Mouse (Mus musculus) embryo, embryonic 11 days (tissue): Measurements from ENCODE around the gene Abcc12.

Experiments
- DNase-seq: peaks from one replicate; pipeline ENCODE4 v3.0.0-alpha.2; 2015

Abcc12 gene

DNA sequence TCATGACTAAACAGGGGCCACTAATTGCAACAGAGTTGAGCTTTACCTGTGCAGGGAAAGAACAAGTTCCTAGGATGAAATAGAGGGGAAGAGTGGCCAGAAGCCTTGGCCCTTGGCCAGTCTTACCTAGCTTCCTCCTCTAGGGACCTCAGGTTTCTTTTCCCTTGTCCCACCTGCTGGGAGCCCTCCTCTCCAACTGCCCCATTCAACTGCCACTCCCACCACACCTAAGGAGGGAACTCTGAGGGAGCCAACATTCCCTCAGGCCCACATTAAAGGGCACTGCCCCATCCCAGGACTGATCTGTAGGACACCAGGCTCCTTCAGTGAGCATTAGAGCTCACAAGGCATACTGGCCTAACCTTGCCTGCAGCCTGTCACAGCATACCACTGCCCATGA lies at the start of gene Abcc12:
TSS of gene Abcc12 (minus strand) at position 229 of the 400 bp plus-strand sequence.
- DNase-seq: no peak

DNA sequence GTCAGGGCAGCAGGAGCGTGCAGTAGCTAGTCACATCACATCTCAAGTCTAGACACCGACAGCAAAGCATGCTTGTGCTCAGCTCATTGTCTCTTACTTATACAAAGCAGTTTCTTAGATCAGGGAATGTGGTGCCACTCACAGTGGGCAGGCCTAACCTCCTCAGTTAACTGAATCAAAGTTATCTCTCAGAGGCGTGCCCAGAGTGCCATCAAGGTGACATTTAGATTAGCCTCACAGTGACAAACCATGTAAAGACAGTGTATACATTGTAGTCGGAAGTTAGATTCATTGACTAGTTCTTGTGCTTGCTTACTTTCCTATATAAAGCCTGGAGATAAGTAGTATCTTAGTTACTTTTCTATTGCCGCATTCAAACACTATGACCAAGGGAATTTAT lies 49.7 kb upstream of the Abcc12 start:
- DNase-seq: no peak

DNA sequence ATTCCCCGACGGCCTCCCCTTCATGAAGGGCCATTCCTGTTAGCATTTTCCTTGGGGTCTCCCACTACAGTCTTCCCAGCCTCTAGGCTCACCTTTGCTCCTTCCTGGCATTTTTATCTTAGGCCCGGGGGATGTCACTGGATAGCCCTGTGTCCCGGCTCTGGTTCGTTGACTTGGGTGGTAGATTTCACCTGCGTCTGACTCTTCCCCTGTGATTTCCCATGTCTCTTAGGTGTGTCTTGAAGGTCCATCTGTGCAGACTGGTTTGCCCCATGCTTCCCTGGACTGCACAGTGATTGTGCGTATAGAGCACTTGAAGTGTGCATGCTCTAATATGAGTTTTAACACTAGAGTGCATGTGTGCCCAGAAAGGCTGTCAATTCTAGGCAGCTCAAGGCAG lies 44.4 kb upstream of the Abcc12 start:
- DNase-seq: no peak

DNA sequence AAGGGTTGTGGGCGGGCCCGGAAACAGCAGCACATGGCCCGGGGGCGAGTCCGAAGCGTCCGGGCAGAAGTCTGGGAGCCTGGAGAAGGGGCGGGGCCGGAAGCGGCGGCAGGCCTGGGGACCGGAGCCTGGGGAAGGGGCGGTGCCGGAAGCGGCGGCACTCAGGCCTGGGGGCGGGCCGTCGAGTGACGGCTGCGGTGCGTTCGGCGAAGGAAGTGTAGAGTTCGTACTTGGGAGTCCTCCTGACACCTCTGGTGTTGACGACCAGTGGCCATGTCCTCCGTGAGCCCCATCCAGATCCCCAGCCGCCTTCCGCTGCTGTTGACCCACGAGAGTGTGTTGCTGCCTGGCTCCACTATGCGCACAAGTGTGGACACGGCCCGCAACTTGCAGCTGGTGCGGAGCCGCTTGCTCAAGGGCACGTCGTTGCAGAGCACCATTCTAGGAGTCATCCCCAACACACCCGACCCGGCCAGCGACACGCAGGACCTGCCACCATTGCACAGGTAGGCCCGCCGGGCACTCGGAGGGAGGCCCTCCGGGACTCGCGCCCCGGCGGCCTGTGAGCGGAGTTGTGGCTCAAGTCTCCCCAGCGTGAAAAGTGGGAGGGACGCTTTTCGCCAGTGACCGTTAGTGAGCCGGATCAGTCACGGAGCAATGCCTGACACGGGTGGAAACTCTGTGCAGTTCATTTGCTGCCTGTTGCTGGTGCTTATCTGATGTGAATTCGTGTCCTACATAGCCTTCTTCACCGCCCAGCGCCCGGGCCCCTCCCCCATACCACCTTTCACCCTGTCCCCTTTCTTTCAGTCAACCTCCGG lies 43.6 kb upstream of the Abcc12 start, which contains the start of gene Lonp2:
TSS of gene Lonp2 (plus strand) at position 133 of the 821 bp plus-strand sequence.
- peak; percentile 98 for DNase-seq

DNA sequence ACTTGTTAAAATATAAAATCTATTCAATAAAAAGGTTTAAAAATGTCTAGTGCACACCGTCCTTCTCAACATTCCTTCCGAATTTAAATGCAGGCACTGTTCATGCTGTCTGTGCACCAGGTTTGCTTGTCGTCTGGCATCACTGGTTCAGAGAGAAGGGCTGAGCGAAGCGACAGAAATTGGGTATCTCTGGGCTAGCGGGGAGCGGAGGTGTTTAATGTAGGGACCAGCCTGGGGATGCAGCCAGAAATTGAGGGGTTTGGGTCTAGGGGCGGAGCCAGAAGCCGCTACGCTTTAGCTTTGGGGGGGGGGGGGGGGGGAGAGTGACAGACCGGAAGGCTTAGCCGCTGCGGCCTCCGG lies 43.0 kb upstream of the Abcc12 start:
- DNase-seq: no peak

DNA sequence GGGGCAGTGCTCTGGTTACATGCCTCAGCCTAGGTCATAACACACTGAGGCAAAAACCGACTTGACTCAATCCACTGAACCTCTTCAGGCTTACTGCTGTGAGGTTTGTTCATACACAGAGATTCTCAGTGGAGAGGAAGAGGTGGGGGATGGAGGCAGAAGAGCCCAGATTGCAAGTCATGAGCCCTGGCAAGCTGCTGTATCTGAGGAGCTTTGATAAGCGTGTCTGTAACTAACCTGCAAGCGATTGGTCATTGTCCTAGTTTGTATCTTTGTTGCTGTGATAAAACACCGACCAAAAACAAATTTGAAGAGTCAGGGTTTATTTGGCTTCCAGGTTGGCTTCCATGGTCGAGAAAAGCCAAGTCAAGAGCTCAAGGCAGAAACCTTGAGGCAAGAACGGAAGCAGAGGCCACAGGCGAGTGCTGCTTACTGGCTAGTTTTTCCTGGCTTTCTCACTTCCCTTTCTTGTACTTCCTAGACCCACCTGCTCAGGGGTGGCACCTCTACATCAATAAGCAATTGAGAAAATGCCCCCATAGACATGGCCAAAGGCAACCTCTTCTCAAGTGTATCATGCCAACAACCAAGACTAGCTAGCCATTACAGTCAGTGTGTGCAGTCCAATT lies 37.4 kb upstream of the Abcc12 start:
- DNase-seq: no peak

DNA sequence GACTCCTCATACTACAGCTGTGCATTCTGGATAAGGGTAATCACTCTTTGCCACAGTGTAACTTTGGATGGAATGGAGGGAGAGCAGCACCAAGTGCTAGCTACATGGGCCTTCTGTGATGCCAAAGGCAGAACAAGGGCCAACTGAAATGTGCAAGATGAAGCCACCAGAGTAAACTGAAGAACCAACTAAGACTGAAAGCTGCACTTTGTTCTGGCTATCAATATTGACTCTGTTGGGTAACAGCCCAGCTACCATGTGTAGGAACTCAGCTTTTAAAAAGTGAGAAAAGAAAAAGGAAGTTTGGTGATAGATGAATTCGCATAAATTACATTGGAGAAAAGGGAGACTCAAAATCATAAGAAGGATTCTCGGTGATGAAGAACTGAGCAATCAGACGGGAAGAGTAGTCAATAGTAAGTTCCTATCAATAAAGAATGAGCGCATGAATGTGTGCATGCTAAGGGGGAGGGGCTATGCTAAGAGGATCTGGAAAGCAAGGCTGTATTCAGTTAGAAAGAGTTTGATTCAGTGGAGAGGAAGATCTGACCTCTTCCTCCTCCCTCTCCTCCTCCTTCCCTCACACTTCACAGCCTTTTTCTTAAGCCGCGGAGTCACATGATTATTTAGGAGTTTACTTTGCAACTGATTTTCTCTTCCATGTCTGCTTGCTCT lies 34.7 kb upstream of the Abcc12 start:
- no peak for DNase-seq

DNA sequence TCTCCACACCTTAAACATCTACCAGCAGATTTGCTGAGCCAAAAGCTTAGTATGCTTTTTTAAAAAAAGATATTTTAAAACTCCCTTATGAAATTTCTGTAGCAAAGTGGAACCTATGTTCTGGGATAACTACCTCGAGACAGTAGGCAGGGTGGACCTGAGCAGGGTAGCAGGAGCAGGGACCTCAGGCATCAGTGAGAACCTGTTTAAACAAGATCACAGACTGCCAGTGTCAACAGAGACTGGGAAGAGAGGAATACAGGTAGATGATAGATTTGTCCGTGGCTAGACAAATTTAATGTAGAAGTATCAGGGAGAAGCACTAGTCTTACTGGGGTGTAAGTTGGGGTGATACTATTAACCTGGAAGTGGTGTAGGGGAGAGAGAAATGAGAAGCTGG lies 33.3 kb upstream of the Abcc12 start:
- no peak for DNase-seq

DNA sequence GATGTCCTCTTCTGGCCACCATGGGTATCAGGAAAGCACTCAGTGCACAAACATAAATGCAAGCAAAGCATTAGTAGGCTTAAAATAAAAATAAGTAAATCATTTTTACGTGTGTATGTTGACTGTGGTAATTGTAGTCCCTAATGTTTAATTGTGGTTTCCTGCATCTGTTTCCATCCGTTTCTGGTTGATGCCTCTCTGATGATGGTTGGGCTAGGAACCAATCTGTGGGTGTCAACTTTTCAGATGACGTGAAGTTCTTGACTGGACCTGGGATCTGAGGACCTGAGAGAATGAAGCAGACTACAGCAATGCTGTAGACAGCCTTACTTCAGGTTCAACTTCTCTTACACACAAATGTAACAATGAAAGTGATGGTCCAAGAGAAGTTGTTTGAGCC lies 24.2 kb upstream of the Abcc12 start:
- no peak for DNase-seq

DNA sequence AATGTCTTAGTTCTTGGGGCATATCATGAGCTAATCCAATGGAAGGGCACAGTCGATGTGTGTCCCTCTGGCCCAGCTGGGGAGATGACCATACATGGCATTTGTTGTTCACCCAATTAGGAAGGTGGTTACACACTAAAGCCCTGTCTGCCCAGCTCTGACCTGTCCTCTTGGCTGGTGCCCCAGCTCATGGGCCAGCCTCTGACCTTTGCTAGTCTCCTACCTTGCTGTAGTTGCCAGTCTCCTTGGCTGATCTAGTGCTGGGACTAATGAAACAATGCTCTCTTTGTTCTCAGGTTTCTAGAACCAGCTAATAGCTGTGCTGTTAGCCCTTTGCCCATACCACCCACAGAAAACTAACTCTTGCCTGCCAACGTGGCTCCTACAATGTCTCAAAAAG lies 22.7 kb upstream of the Abcc12 start:
- DNase-seq: no peak

DNA sequence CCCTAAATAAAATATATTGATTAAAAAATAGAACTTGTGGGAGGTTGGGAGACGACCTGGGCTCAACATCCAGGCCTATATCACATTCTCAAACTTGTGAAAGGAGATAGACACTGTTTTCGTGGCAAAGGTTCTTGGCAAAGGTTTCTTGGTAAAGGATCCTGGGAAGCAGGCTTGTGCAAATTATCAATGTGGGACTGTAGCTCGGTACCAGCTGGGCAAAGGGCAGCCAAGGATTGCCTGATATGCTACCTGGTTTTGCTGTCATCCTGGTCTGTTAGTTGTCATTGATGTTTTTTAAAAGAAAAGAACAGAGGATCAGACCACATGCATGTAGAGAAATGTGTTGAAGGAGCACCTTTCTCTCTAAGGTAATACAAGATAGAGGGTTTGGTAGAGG lies 19.8 kb upstream of the Abcc12 start:
- DNase-seq: no peak

DNA sequence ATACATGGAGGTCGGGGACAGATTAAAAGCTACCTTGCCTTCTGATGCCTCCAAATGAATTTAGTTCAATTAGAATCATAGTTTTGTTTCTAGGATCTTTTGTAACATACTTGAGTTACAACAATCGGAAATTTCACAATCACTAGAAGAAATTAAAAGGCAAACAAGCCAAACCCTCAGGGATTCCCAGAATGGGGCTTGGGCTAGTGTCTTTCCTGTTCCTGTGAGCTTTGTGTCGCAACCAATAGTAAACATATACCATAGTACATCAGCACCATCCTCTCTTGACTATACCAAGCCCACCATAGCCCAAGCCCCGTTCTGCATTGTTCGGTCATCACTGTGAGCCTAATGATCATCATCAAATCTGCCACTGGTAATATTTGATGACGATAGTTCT lies 18.8 kb upstream of the Abcc12 start:
- DNase-seq: no peak

DNA sequence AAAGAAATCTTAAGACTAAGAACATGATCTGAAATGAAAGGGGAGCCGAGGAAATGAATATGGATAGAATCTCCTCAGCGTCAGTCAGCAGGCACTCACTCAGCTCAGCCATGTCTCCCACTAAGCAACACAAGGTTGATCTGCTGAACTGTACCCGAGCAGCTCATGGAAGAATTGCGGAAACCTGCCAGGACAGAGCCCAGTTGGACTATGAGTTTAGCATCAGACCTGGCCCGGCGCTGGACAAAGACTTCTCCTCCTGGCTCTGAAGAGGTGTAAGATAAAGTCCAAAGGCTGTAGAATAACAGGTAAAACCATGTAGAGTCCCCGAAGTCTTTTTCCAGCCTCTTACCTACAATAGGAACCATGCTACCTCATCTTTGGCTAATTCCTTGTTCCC lies 17.2 kb upstream of the Abcc12 start:
- no peak for DNase-seq

DNA sequence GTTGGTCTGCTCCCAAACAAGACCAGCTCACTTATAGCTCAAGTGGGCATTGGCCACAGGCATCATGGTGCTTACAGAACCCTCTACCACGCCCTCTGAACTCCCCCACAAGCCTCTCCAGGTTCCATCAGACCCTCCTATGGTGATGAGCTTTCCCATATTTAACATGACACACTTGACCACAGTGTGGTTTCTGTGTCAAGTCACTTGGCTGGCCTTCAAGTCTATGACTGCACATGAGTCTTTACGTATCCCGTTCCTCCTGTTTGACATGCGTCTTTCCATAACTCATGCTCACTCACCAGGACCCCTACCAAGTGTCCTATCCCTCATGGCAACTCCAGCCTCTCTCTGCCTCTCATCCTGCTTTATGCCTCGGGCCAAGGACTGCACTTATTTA lies 15.2 kb upstream of the Abcc12 start:
- no peak for DNase-seq

DNA sequence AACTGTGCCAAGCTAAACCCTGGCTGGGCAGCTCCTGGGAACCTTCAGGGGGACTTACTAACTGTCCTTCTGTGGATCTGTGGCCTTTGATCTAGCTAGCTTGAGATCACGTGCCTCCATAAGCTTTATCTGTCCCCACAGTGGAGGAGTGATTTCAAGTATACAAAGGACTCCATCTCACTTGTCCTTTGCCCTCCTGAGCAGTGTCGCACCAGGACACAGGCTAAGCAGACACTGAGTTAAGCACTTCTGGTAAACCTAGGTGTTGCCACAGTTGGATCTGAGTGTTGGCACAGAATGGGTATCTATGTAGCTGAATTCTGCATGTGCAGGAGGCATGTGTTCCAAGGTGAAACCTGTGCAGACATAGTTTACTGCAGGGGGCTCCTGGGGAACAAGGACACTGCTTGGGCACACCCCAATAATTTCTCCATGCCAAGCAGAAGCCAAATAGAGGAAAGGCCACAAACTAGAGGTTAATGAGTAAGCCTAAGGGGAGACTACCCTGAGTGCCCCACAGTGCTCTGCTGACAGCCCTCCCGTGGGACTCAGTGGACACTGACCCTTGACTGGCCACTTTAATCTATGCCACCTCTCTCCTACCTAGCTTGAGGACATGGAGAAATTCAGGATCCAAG lies 13.8 kb upstream of the Abcc12 start:
- no peak for DNase-seq

DNA sequence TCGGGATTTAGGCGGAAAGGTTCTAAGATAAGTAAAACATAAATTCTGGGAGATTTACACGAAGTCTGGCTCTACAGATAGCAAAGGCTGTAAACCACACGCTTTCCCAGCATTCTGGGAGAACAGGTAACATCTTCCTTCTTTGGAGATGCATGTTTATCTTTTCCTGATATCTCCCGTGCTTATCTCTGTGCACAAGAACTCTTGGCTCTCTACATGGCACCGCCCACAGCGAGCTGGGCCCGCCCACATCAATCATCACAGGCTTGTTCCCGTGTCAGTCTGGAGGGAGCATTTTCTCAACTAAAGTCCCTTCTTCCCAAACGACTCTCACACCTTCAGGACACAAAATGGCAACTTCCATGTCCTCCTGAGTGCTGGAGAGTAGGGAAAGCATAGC lies 12.6 kb upstream of the Abcc12 start:
- no peak for DNase-seq

DNA sequence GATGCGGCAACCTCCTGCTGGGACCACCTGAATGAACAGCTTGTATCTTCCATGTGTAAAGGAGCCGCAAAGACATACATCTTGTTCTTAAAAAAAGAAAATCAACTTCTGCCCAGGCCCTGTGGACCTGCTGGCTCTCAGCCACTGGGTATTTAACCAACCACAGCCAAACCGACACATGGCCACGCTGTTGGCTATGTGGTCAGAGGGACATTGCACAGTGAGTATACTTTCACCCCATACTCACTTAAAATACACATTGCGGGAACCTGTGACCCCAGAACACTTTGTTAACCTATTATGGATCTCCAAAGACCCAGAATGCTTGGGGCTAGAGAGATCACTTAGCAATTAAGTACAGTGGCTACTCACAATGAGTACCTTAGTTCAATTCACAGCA lies 7.9 kb upstream of the Abcc12 start:
- no peak for DNase-seq

DNA sequence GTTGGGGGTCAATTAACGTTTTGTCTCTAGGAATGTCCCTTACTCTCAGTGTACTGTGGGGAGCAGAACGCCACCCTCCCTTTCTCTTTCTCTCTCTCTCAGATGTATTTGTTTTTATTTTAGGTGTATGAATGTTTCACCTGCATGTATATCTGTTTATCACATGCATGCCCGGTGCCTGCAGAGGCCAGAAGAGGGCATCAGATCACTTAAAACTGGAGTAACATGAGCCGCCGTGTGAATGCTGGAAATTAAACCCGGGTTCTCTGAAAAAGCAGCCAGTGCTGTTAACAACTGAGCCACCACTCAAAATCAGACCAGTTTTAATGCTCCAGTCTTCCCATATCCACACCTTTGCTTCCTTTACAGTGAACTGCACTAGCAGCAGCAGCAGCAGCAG lies 6.2 kb upstream of the Abcc12 start:
- peak; percentile 54 for DNase-seq

DNA sequence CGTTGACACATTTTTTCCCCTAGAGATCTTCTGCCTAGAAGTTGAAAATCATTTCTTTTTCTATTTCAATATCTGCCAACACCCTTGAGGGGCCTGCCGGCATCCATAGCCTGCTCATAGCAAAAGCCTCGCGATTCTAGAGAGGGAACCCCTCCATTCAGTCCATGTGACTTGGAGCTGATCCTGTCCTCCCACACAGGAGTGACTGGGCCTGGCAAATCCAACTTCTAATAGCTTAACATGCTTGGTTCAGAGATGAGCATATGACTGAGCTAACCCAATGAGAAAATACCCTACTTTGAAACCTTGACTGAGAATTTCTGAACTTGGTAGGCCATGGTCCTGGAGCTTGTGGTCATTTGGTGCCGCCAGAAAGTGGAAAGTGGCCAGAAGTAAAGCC lies 5.6 kb upstream of the Abcc12 start:
- no peak for DNase-seq

DNA sequence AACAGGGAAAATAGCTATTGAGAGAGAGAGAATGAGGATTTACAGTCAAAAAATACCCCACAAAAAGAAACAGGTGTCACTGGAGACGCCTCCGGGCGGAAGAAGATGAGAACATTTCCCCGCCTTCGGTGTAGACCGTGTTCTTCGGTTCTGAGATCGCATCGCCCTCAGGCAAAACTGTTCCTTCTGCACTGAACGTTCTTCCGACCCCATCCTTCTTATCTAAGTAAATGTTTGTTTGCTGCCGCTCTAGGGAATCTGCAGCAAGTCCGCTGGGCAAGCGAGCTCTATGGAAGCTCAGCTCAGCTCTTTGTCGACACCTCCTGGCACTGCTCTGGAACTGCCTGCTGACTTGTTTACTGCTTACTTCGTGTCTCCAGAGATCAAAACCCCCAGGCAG lies 5.0 kb upstream of the Abcc12 start:
- peak; percentile 88 for DNase-seq

DNA sequence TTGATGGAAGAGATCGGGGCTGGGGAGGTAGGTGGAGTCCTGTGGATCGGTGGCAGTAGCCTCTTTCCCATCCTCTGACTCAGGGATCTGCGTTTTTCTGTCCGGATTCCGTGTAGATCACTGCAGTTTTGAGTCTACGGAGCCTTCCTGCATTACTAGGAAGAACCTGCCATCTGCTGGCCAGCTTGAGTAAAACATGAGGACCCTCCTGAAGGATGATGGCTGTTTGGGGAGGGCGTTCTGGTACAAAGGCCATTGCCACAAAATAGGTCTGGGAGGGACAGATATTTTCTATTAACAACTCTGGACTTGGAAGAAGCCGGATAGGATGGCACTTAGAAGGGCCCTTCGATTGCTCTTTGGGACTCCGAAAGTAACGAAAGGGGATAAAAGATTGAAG lies 4.6 kb upstream of the Abcc12 start:
- DNase-seq: peak; percentile 90

DNA sequence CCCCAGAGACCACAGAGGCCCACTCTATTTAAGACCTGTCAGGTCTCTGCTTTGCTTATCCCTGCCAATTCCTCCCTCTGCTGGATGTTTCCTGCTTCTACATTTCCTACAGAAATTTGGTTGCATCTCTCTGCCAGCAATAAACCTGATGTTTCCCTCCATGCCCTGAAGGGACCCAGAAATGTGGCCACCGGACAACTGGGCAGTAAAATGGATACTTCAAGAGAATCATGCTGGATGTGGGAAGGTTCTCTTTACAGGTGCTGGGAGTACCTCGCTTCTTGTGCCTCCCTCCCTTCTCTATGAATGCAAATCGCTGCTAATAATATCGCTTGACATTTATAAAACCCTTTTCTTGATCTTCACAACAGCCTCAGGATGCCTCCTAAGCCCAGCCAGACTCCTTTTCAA lies 1.4 kb upstream of the Abcc12 start:
- DNase-seq: peak; percentile 28

DNA sequence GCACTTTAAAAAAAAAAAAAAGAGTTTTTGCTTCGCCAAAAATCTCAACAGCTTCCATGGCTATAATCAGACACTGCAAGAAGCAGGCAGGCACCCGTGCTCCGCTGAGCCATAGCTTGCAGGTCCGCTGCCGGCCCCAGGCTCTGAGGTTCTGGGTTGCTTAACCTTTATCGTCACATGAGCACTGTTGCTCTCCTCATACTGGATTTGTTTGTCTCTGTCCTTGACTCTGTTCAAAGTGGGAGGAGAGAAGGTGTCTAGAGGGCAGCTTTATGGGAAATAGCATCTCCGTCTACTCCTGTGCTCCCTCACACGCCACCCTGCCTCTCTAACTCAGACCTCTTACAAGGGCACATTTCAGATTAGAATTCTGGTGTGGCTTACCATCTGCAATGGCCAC lies 1.8 kb downstream of the Abcc12 start:
- DNase-seq: no peak

DNA sequence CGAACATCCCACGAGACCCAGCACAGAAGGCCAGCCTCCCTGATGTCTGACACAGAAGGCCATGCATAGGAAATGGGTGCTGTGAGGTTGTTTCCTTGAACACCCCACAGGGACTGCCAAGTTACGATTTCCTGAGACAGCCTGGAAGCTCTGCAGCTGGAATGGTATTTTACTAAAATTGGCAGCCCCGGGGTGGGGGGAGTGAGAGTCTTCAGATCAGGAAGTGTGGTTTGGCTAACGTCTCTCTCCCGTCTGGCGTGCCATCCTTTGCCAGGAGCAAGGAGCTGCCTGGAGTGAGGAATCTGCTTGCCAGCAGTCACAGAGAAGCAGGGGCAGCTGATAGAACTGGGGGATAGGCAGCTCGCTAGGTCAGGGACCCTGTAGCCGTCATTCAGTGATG lies 2.4 kb downstream of the Abcc12 start:
- peak; percentile 3 for DNase-seq
